Mouse (Mus musculus) C2C12 (cell line): ENCODE measurements around the gene Aff1.

Source experiments
- CEBPB ChIP-seq: IDR thresholded peaks from one replicate; pipeline ENCODE4 v1.6.1; 2011; ENCODE audit warnings: low read depth, mild to moderate bottlenecking, control low read depth, moderate library complexity
- CTCF ChIP-seq: IDR thresholded peaks from one replicate; pipeline ENCODE4 v1.5.1; 2011; ENCODE audit not compliant: control insufficient read depth, insufficient read depth, insufficient read length
- FOSL1 ChIP-seq: IDR thresholded peaks from one replicate; pipeline ENCODE4 v1.8.0; 2011; ENCODE audit warnings: mild to moderate bottlenecking, low read length; ENCODE audit not compliant: poor library complexity, insufficient read depth, severe bottlenecking
- MAX ChIP-seq: IDR thresholded peaks from one replicate; pipeline ENCODE4 v1.6.1; 2011; ENCODE audit warnings: mild to moderate bottlenecking, control low read depth
- MYOD1 ChIP-seq: IDR thresholded peaks from one replicate; pipeline ENCODE4 v1.6.1; 2011; ENCODE audit warnings: low read depth; ENCODE audit not compliant: control insufficient read depth, insufficient read length
- USF1 ChIP-seq: IDR thresholded peaks from one replicate; pipeline ENCODE4 v1.6.1; 2011; ENCODE audit warnings: low read depth, mild to moderate bottlenecking, control low read depth, moderate library complexity

- TF ChIP-seq CTCF (no peak), USF1 (no peak), MAX (no peak), MYOD1 (no peak), CEBPB (no peak), FOSL1 (no peak)
Observed at GRCm38 (mm10) chr5:103705331-103705730, 13.2 kb downstream of the Aff1 start.
